In genomic region chr5:30916841-30917240, GRCm38 (mm10) we compare ENCODE assay signal across 12 mouse cellular contexts. TPM values are rescaled to one million over a fixed set of nuclear protein-coding genes. Genes with fewer than 3 reads are reported as not detected.
DNase-seq lines count a peak whose midpoint lies in the region; ATAC-seq and TF ChIP-seq lines count a peak whose summit lies in the region.
"Had no signal": no experiment of that assay in that cellular context is flagged by ENCODE, and none has a peak within 500 bp of the region (broad histone marks: within the 10 kb centered on the region; RNA-seq: fewer than 3 reads in every experiment).

No protein-coding gene starts in this region.

- no peaks in the 10 kb centered on the region; the same call in 1 of the 2 replicates for H3K79me2 ChIP-seq in liver, adult 2 months (ENCODE audit: control insufficient read depth, insufficient read depth, low read length)

- no peak for DNase-seq in heart, embryonic 10.5 days (ENCODE audit: low spot score)
- DNase-seq in heart, adult 9 months (ENCODE audit: low spot score in 2 of 2) = no peak
- DNase-seq in liver, adult 2 months (ENCODE audit: extremely low read depth, low read depth, low spot score) = no peak
- DNase-seq in liver = no peak
- no peak for DNase-seq in MN1 (ENCODE audit: low spot score)
- no peak for DNase-seq in testis, postnatal 14 days (ENCODE audit: low spot score)
- DNase-seq: lung, adult 18-20 months; right cerebral cortex, adult 18-20 months; thymus, adult 2 months had no signal

- peak overlapping the region; percentile 93; the same call in 1 of the 2 replicates for H3K27ac ChIP-seq in heart, embryonic 10.5 days
- H3K27ac ChIP-seq in liver, adult 2 months (replicated peaks; ENCODE audit: insufficient read depth, low read depth, low read length) = peak overlapping the region; percentile 8
- peak overlapping the region; percentile 18; the same call in 1 of the 2 replicates for H3K27ac ChIP-seq in cortical plate, adult 2 months (ENCODE audit: insufficient read depth, low read length)
- H3K27ac ChIP-seq in liver, embryonic 12.5 days = peak overlapping the region; percentile 84

- H3K36me3 ChIP-seq in heart, embryonic 10.5 days = peaks cover 42% of the 10 kb centered on the region
- H3K36me3 ChIP-seq in liver, adult 2 months (ENCODE audit: control insufficient read depth, insufficient read depth, low read length) = no peaks in the 10 kb centered on the region
- peaks cover 44% of the 10 kb centered on the region for H3K36me3 ChIP-seq in liver, embryonic 12.5 days

- H3K4me2 ChIP-seq in liver, embryonic 12.5 days = 0 out of 2 replicates have a peak overlapping the region, but pooled peaks have one; percentile 67

- WGBS in heart, embryonic 10.5 days = 89% methylated on average over 9 of the region's 9 CpGs
- 96% methylated on average over 9 of the region's 9 CpGs for WGBS in liver, adult 2 months
- WGBS in liver, embryonic 12.5 days (ENCODE audit: insufficient replicate concordance) = 79% methylated on average over 9 of the region's 9 CpGs

- no peak for ATAC-seq in liver, embryonic 12.5 days

- TF ChIP-seq POLR2A in liver, adult 2 months (IDR thresholded peaks at IDR 0.05; ENCODE audit: extremely low read depth, insufficient read depth, low read length) = no peak
- no peak for TF ChIP-seq POLR2A in cortical plate, adult 2 months (IDR thresholded peaks at IDR 0.05; ENCODE audit: extremely low read depth, insufficient read depth, low read length)

- no peaks in the 10 kb centered on the region for H3K9me3 ChIP-seq in heart, embryonic 10.5 days
- H3K9me3 ChIP-seq in liver, embryonic 12.5 days (replicated peaks) = no peaks in the 10 kb centered on the region

- H3K27me3 ChIP-seq in heart, embryonic 10.5 days (ENCODE audit: insufficient read depth, poor library complexity, severe bottlenecking) = no peaks in the 10 kb centered on the region
- no peaks in the 10 kb centered on the region for H3K27me3 ChIP-seq in liver, adult 2 months (ENCODE audit: control insufficient read depth, insufficient read depth, low read length)
- H3K27me3 ChIP-seq in liver, embryonic 12.5 days (replicated peaks) = no peaks in the 10 kb centered on the region

- no peak overlapping the region for H3K9ac ChIP-seq in liver, adult 2 months (ENCODE audit: low read depth, low read length)
- H3K9ac ChIP-seq in liver, embryonic 12.5 days = no peak overlapping the region

- TF ChIP-seq CTCF in liver, adult 2 months (IDR thresholded peaks at IDR 0.05; ENCODE audit: low read depth, low read length) = no peak
- TF ChIP-seq CTCF in cortical plate, adult 2 months (IDR thresholded peaks at IDR 0.05; ENCODE audit: extremely low read depth, insufficient read depth, low read length) = no peak

- no peak overlapping the region for H3K4me3 ChIP-seq in heart, embryonic 10.5 days
- no peak overlapping the region for H3K4me3 ChIP-seq in liver, adult 2 months (ENCODE audit: insufficient read depth, low read depth, low read length)
- H3K4me3 ChIP-seq in cortical plate, adult 2 months (ENCODE audit: insufficient read depth, low read length) = no peak overlapping the region
- H3K4me3 ChIP-seq in liver, embryonic 12.5 days = no peak overlapping the region

- peaks cover 85% of the 10 kb centered on the region for H3K4me1 ChIP-seq in heart, embryonic 10.5 days
- H3K4me1 ChIP-seq in liver, adult 2 months (ENCODE audit: control insufficient read depth, insufficient read depth, low read length) = peaks cover 18% of the 10 kb centered on the region
- H3K4me1 ChIP-seq in cortical plate, adult 2 months (ENCODE audit: control insufficient read depth, insufficient read depth, low read length) = no peaks in the 10 kb centered on the region
- peaks cover 91% of the 10 kb centered on the region for H3K4me1 ChIP-seq in liver, embryonic 12.5 days

RNA-seq across cellular contexts. Expression of gene Emilin1, which starts 3.6 kb away (rescaled TPM):
- 166 and 172 TPM in 2 replicates for polyA plus RNA-seq in heart, embryonic 10.5 days (2016; fragmentation: Nextera tagmentation; extraction: Ambion mirVana)
- 17.6 and 17.8 TPM in 2 replicates for total RNA-seq in liver, adult 2 months (2014; rRNA removed)
- polyA plus RNA-seq in liver, adult 2 months (2012; rRNA removed) = 27.8 and 31.5 TPM in 2 replicates
- polyA plus RNA-seq in cortical plate, adult 2 months (2012; rRNA removed) = 2.7 and 3.1 TPM in 2 replicates
- 70.0 and 73.6 TPM in 2 replicates for polyA plus RNA-seq in liver, embryonic 12.5 days (2016; fragmentation: Nextera tagmentation; extraction: Ambion mirVana)

RNA-seq across cellular contexts. Expression of gene Khk, which starts 4.4 kb away (rescaled TPM):
- 10.5 and 14.5 TPM in 2 replicates for polyA plus RNA-seq in heart, embryonic 10.5 days (2016; fragmentation: Nextera tagmentation; extraction: Ambion mirVana)
- 288 and 405 TPM in 2 replicates for total RNA-seq in liver, adult 2 months (2014; rRNA removed)
- polyA plus RNA-seq in liver, adult 2 months (2012; rRNA removed) = 650 and 735 TPM in 2 replicates
- polyA plus RNA-seq in cortical plate, adult 2 months (2012; rRNA removed) = 24.9 and 29.0 TPM in 2 replicates
- polyA plus RNA-seq in liver, embryonic 12.5 days (2016; fragmentation: Nextera tagmentation; extraction: Ambion mirVana) = 33.6 and 36.3 TPM in 2 replicates

RNA-seq across cellular contexts. Expression of gene Ost4, which starts 9.3 kb away (rescaled TPM):
- polyA plus RNA-seq in heart, embryonic 10.5 days (2016; fragmentation: Nextera tagmentation; extraction: Ambion mirVana) = 432 and 455 TPM in 2 replicates
- 76.2 and 88.6 TPM in 2 replicates for total RNA-seq in liver, adult 2 months (2014; rRNA removed)
- polyA plus RNA-seq in liver, adult 2 months (2012; rRNA removed) = 167 and 196 TPM in 2 replicates
- 150 and 171 TPM in 2 replicates for polyA plus RNA-seq in cortical plate, adult 2 months (2012; rRNA removed)
- polyA plus RNA-seq in liver, embryonic 12.5 days (2016; fragmentation: Nextera tagmentation; extraction: Ambion mirVana) = 374 and 383 TPM in 2 replicates

RNA-seq across cellular contexts. Expression of gene Agbl5, which starts 28.3 kb away (rescaled TPM):
- polyA plus RNA-seq in heart, embryonic 10.5 days (2016; fragmentation: Nextera tagmentation; extraction: Ambion mirVana) = 12.3 and 17.4 TPM in 2 replicates
- 2.7 and 4.6 TPM in 2 replicates for total RNA-seq in liver, adult 2 months (2014; rRNA removed)
- polyA plus RNA-seq in liver, adult 2 months (2012; rRNA removed) = 4.3 and 7.5 TPM in 2 replicates
- 15.7 and 17.0 TPM in 2 replicates for polyA plus RNA-seq in cortical plate, adult 2 months (2012; rRNA removed)
- 7.0 and 7.2 TPM in 2 replicates for polyA plus RNA-seq in liver, embryonic 12.5 days (2016; fragmentation: Nextera tagmentation; extraction: Ambion mirVana)

RNA-seq across cellular contexts. Expression of gene Cgref1, which starts 28.6 kb away (rescaled TPM):
- polyA plus RNA-seq in heart, embryonic 10.5 days (2016; fragmentation: Nextera tagmentation; extraction: Ambion mirVana) = 5.5 and 6.0 TPM in 2 replicates
- total RNA-seq in liver, adult 2 months (2014; rRNA removed) = 0.60 and 0.74 TPM in 2 replicates
- 0.28 and 0.34 TPM in 2 replicates for polyA plus RNA-seq in liver, adult 2 months (2012; rRNA removed)
- 25.2 and 26.3 TPM in 2 replicates for polyA plus RNA-seq in cortical plate, adult 2 months (2012; rRNA removed)
- 4.2 and 5.1 TPM in 2 replicates for polyA plus RNA-seq in liver, embryonic 12.5 days (2016; fragmentation: Nextera tagmentation; extraction: Ambion mirVana)
- total RNA-seq: CH12.LX had no signal

Comparison
In these comparisons a context has a peak if more than half of its experiments do, and no peak if none do; other contexts are left out.
1. RNA of gene Khk, which starts 4.4 kb away (polyA plus RNA-seq): 650 to 735 TPM in liver, adult 2 months; 33.6 to 36.3 TPM in liver, embryonic 12.5 days, 24.9 to 29.0 TPM in cortical plate, adult 2 months and 10.5 to 14.5 TPM in heart, embryonic 10.5 days; every median in the first group is over 10 times any median in the second.
2. H3K27ac ChIP-seq: peak in every context shown above with its lines; median percentile 93 in heart, embryonic 10.5 days; 84 in liver, embryonic 12.5 days; 18 in cortical plate, adult 2 months; 8 in liver, adult 2 months.